Mouse (Mus musculus) limb, embryonic 11.5 days (tissue): Measurements from ENCODE around the gene Mastl. TPM values are rescaled to one million over a fixed set of nuclear protein-coding genes. Genes with fewer than 3 reads are reported as not detected.

Experiments used
- ATAC-seq: fragments of 200-750 bp; cut with Nextera tagmentation; 2 replicates; pipeline ENCODE4 v1.8.0; 2017; ENCODE audit warnings: low read depth; ENCODE audit not compliant: insufficient number of reproducible peaks, low FRiP score, low TSS enrichment
- DNase-seq: peaks from one replicate; pipeline ENCODE4 v3.0.0-alpha.2; 2015; ENCODE audit warnings: low spot score
- H3K27ac ChIP-seq: fragments of 300-500 bp; sonication (generic); replicated peaks from 2 replicates; pipeline ENCODE4 v1.5.1; 2014; ENCODE audit warnings: low read depth, mild to moderate bottlenecking, low read length
- H3K27me3 ChIP-seq: fragments of 300-500 bp; sonication (generic); 2 replicates; pipeline ENCODE4 v1.6.1; 2014; ENCODE audit warnings: mild to moderate bottlenecking, low read length, mixed read lengths; ENCODE audit not compliant: control insufficient read depth, insufficient read depth
- H3K36me3 ChIP-seq: fragments of 300-500 bp; sonication (generic); 2 replicates; pipeline ENCODE4 v1.6.1; 2014; ENCODE audit warnings: mild to moderate bottlenecking, low read length, moderate library complexity, mixed read lengths; ENCODE audit not compliant: control insufficient read depth, insufficient read depth
- H3K4me1 ChIP-seq: fragments of 300-500 bp; sonication (generic); 2 replicates; pipeline ENCODE4 v1.6.1; 2014; ENCODE audit warnings: low read length, mixed read lengths; ENCODE audit not compliant: control insufficient read depth, insufficient read depth
- H3K4me2 ChIP-seq: fragments of 300-500 bp; sonication (generic); 2 replicates; pipeline ENCODE4 v1.6.1; 2014; ENCODE audit warnings: low read depth, mild to moderate bottlenecking, moderate library complexity; ENCODE audit not compliant: severe bottlenecking
- H3K4me3 ChIP-seq: fragments of 300-500 bp; sonication (generic); 2 replicates; pipeline ENCODE4 v1.5.1; 2014; ENCODE audit warnings: low read depth, low read length
- H3K9ac ChIP-seq: fragments of 300-500 bp; sonication (generic); 2 replicates; pipeline ENCODE4 v1.6.1; 2014; ENCODE audit warnings: mild to moderate bottlenecking, low read length
- H3K9me3 ChIP-seq: fragments of 300-500 bp; sonication (generic); 2 replicates; pipeline ENCODE4 v1.6.1; 2016; ENCODE audit warnings: low read length; ENCODE audit not compliant: control insufficient read depth
- WGBS: fragments of 180-500 bp; shearing (Covaris S2); extraction: QIAGEN DNeasy Blood & Tissue Kit; methylation state at CpG from one replicate; pipeline ENCODE4 v1.1.7; 2014; 5-methylcytosine and 5-hydroxymethylcytosine counted together
- polyA plus RNA-seq: library from polyadenylated mRNA; unstranded; fragments of >200 nt; fragmentation: Nextera tagmentation; extraction: Ambion mirVana; gene quantifications from 2 replicates; pipeline ENCODE4 v1.2.1, GENCODE M21; 2014

The Mastl gene
- 13.0 and 15.6 TPM in 2 replicates for polyA plus RNA-seq

DNA sequence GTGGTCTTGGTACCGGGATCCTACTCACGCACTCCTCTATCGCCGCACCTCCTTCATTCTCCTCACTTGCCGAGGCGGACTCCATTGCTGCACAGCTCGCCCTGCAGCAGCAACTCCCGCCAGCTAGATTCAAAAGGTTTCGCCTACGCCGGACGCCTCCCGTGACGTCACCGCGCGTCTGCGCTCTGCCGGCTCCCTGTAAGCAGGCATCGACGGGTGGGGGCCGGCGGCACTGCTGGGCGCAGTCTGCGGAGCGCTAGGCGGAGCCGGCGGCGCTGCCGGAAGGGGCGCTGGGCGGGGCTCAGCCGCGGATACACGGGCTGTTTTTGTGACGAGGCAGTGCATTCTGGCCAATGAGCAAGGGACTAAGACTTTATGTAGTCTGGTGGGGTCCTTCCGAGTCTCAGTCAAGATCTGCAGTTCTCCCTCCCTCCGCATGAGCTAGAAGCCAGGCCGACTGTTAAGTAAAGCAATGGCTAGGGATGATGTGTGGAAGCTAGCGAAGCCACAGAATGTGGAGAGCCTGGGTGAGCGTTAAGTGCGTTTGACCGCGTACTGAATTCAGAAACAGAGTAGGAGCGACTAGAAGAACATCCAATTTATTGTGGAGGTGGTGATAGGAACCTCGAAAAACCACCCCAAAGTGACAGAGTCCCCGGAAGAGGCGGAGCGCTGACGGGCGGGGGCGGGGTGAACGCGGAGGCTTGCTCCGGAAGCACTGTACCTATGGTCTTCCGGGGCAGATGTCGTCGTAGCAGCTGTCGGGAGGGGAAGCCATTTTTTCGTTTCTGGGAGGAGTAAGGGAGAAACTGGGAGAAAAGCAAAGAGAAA lies at the start of gene Mastl, which contains the start of gene Yme1l1:
Gene Mastl, minus strand, starts transcription at position 248 of the 831 bp plus-strand sequence.
Gene Yme1l1, plus strand, starts transcription at position 593 of the 831 bp plus-strand sequence.
- Histone ChIP-seq H3K4me2 (peak within 1 kb of the TSS; percentile 78), H3K9me3 (no peaks in the 10 kb centered on the region), H3K4me1 (peaks cover 6% of the 10 kb centered on the region; the same call in 1 of the 2 replicates), H3K9ac (peak within 1 kb of the TSS; percentile 72), H3K27me3 (no peaks in the 10 kb centered on the region), H3K36me3 (peaks cover 4% of the 10 kb centered on the region; the same call in 1 of the 2 replicates), H3K4me3 (peak within 1 kb of the TSS; percentile 81), H3K27ac (peak within 1 kb of the TSS; percentile 95)
- WGBS: under 1% methylated on average over 61 of the region's 61 CpGs
- DNase-seq: peak; percentile 96
- ATAC-seq: peak; percentile 99

DNA sequence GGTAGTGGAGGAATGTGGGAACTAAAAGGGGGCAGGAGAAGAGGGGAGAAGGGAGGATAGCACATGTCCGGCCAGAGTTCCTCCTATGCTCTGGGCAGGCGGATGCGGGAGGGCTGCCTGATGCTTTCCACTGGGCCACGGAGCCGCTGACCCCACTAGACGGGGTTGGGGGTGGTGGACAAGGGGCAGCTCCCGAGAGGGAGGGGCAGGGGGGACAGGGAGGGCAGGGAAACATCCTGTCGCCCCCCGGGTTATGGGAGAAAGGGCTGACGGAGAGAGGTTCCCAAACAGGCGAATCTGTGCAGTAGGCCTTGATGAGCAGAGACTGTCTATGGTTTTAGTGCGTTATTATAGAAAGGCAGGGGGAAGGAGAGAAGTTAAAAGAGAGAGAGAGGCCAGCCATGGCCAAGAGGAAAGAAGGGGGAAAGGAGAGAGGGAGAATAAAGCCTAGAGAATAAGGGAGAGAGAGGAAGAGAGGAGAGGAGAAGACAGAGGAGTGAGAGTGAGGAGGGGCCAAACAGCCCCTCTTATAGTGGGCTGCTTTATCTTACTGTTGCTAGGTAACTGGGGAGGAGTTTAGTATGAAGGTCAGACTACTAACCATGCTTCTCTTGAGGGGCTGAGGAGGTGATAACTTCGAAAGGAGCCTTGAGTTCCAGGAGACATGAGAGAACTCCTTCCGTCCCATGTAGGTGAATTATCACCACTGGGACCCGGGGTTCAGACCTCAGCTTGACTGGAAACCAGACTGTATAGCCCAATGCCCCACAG lies 47.3 kb upstream of the Mastl start:
- 65% methylated on average over 15 of the region's 15 CpGs for WGBS
- Histone ChIP-seq H3K27ac (no peak overlapping the region), H3K27me3 (no peaks in the 10 kb centered on the region), H3K4me3 (no peak overlapping the region), H3K9me3 (no peaks in the 10 kb centered on the region), H3K36me3 (no peaks in the 10 kb centered on the region; the same call in 1 of the 2 replicates), H3K4me2 (no peak overlapping the region), H3K9ac (no peak overlapping the region), H3K4me1 (no peaks in the 10 kb centered on the region)
- ATAC-seq: no peak
- DNase-seq: no peak

DNA sequence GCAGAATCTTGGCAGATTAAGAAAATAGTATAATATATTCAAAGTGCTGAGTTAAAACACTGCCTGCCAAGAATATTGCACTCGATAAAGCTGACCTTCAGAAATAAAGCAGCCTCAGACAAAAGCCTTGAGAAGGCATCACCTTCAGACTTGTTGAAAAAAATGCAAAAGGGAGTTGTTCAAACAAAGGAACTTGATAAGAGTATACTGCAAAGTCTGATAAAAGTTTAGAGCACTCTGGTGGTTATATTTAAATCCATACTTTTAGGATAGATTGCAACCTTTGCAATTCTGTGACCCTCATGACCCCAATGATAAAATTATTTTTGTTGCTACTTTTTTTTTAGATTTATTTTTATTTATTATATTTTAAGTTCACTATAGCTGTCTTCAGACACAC lies 45.2 kb upstream of the Mastl start:
- WGBS: 98% methylated on average over 1 of the region's 1 CpGs
- no peak overlapping the region for H3K9ac ChIP-seq
- DNase-seq: no peak

GRCm38 (mm10) chr2:23194366-23194765 lies 38.5 kb upstream of the Mastl start:
- ATAC-seq (no peak), DNase-seq (no peak)
- Histone ChIP-seq H3K9ac (no peak overlapping the region), H3K4me3 (no peak overlapping the region), H3K27ac (no peak overlapping the region), H3K36me3 (peaks cover 8% of the 10 kb centered on the region), H3K4me1 (no peaks in the 10 kb centered on the region), H3K27me3 (no peaks in the 10 kb centered on the region), H3K9me3 (no peaks in the 10 kb centered on the region), H3K4me2 (no peak overlapping the region)
- WGBS: 80% methylated on average over 1 of the region's 1 CpGs

More for the DNA sequence above, 45.2 kb upstream of the Mastl start:
- Histone ChIP-seq H3K36me3 (no peaks in the 10 kb centered on the region; the same call in 1 of the 2 replicates), H3K4me1 (no peaks in the 10 kb centered on the region), H3K4me3 (no peak overlapping the region), H3K27ac (no peak overlapping the region), H3K27me3 (no peaks in the 10 kb centered on the region), H3K4me2 (no peak overlapping the region), H3K9me3 (no peaks in the 10 kb centered on the region)
- no peak for ATAC-seq

DNA sequence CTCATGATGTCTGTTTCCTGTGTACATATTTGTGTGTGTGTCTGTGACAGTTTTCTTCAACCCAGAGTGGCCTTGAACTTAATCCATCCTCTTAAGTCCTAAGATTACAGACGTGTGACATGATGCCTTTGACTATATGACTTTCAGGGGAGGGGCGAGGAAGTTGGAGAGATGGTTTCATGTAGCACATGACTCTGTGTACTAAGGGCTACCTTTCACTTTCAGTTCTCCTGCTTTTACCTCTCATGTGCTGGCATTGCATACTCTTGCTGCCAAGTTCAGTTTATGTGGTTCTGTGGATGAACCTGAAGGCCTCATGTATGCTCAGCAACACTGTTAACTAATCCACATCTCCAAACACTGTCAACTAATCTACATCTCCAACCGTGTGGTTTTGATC lies 16.5 kb upstream of the Mastl start:
- H3K36me3 ChIP-seq: peaks cover 16% of the 10 kb centered on the region
- DNase-seq (no peak), ATAC-seq (no peak)
- H3K9me3 ChIP-seq: no peaks in the 10 kb centered on the region
- no peak overlapping the region for H3K27ac ChIP-seq
- 86% methylated on average over 3 of the region's 3 CpGs for WGBS
- H3K9ac ChIP-seq: no peak overlapping the region
- no peak overlapping the region for H3K4me2 ChIP-seq
- no peak overlapping the region for H3K4me3 ChIP-seq
- H3K27me3 ChIP-seq: no peaks in the 10 kb centered on the region
- no peaks in the 10 kb centered on the region for H3K4me1 ChIP-seq

GRCm38 (mm10) chr2:23156608-23157081 lies 821 bp upstream of the Mastl start:
- H3K9me3 ChIP-seq: no peaks in the 10 kb centered on the region
- ATAC-seq: peak; percentile 31
- H3K4me3 ChIP-seq: peak overlapping the region; percentile 81
- H3K9ac ChIP-seq: peak overlapping the region; percentile 72
- no peaks in the 10 kb centered on the region for H3K27me3 ChIP-seq
- peaks cover 6% of the 10 kb centered on the region; the same call in 1 of the 2 replicates for H3K4me1 ChIP-seq
- H3K27ac ChIP-seq: peak overlapping the region; percentile 95
- peak overlapping the region; percentile 43 for H3K4me2 ChIP-seq
- H3K36me3 ChIP-seq: peaks cover 5% of the 10 kb centered on the region; the same call in 1 of the 2 replicates
- DNase-seq: no peak
- WGBS: under 1% methylated on average over 17 of the region's 17 CpGs

DNA sequence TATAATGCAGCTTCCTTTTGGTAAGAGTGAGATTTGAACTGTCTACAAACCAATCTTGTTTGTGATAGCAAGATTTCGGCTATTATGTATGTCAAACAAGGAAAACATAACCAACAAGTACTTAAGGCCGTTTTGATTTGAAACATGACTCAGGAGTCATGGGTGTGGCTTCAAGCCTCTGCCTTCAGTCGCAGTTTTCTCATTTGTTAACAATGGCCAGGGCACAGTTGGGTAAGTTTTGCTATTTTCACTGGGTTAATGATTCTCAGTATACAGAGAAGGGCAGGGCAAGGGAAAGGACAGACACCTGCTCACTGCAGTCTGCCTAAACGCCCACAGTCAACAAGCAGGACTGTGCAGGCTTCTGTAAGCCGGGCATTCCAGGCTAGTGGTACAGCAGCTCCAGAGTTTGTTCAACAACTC lies 614 bp downstream of the Mastl start:
- Histone ChIP-seq H3K4me1 (peaks cover 6% of the 10 kb centered on the region; the same call in 1 of the 2 replicates), H3K9me3 (no peaks in the 10 kb centered on the region), H3K4me3 (peak overlapping the region; percentile 81), H3K27me3 (no peaks in the 10 kb centered on the region), H3K36me3 (0 out of 2 replicates have a peak, but pooled peaks cover 2% of the 10 kb centered on the region), H3K4me2 (peak overlapping the region; percentile 78), H3K9ac (peak overlapping the region; percentile 66), H3K27ac (0 out of 2 replicates have a peak overlapping the region, but pooled peaks have one; percentile 2)
- 9% methylated on average over 5 of the region's 5 CpGs for WGBS
- DNase-seq: no peak
- ATAC-seq: no peak; the same call in 1 of the 2 replicates

GRCm38 (mm10) chr2:23119573-23119972 lies 36.3 kb downstream of the Mastl start:
- Histone ChIP-seq H3K36me3 (peaks cover 4% of the 10 kb centered on the region; the same call in 1 of the 2 replicates), H3K9ac (no peak overlapping the region), H3K27ac (no peak overlapping the region), H3K27me3 (no peaks in the 10 kb centered on the region), H3K4me3 (no peak overlapping the region), H3K9me3 (no peaks in the 10 kb centered on the region), H3K4me1 (no peaks in the 10 kb centered on the region), H3K4me2 (no peak overlapping the region)
- ATAC-seq (no peak), DNase-seq (no peak)
